Mouse (Mus musculus) lung, adult 2 months (tissue): ENCODE results near the gene Cblb.

Experiments
- CTCF ChIP-seq: fragments of 200-500 bp; IDR thresholded peaks from 2 replicates; pipeline ENCODE4 v1.5.1; 2011; ENCODE audit warnings: mild to moderate bottlenecking, low read length, control low read depth; ENCODE audit not compliant: insufficient read depth
- POLR2A ChIP-seq: fragments of 200-500 bp; IDR thresholded peaks from 2 replicates; pipeline ENCODE4 v1.6.1; 2011; ENCODE audit warnings: low read depth, mild to moderate bottlenecking, control low read depth, low read length, borderline replicate concordance; ENCODE audit errors: extremely low read depth

- no peak for TF ChIP-seq POLR2A
- TF ChIP-seq CTCF: no peak
Observed at GRCm38 (mm10) chr16:52081756-52082155, 50.7 kb downstream of the Cblb start.
